Mouse (Mus musculus): ENCODE data around the gene Muc2. TPM values are rescaled to one million over a fixed set of nuclear protein-coding genes. Genes with fewer than 3 reads are reported as not detected.

Muc2 gene
- total and polyA plus RNA-seq, 3 experiments, result not detected

GRCm38 (mm10) chr7:141758291-141758690, 68.2 kb downstream of the Muc2 start:
- dilution Hi-C loops (cut with MboI; ENCODE audit: extremely low pct_ligation_motif_present, extremely low pct_unique_long_range_greater_than_20kb, low sequenced_read_pairs), result no loop called here
- Histone ChIP-seq H3K4me3 (replicated peaks in 1 of 3; ENCODE audit: low read depth in 2 of 3, low read length in 2 of 3, poor library complexity in 1 of 3) (no peak overlapping the region), H3K4me2 (ENCODE audit: insufficient read depth, low read depth, poor library complexity, severe bottlenecking) (no peak overlapping the region), H3K4me1 (ENCODE audit: control insufficient read depth in 1 of 2, insufficient read depth in 2 of 2) (peaks cover 0 to 1% of the 10 kb centered on the region in 2 experiments; a peak in 1 of 4 replicates), H3K79me2 (replicated peaks; ENCODE audit: control insufficient read depth, extremely low read depth, insufficient read depth, poor library complexity, severe bottlenecking) (no peaks in the 10 kb centered on the region), H3K9ac (ENCODE audit: insufficient read depth, low read depth) (no peak overlapping the region), H3K9me3 (replicated peaks; ENCODE audit: low read length) (peaks cover 5% of the 10 kb centered on the region), H3K36me3 (replicated peaks in 1 of 2; ENCODE audit: control insufficient read depth in 1 of 2, insufficient read depth in 1 of 2, low read length in 1 of 2) (no peaks in the 10 kb centered on the region), H3K27ac (ENCODE audit: insufficient read depth, low read depth) (no peak overlapping the region), H3K27me3 (replicated peaks) (peaks cover 90% of the 10 kb centered on the region)
- TF ChIP-seq SIN3A (IDR thresholded peaks at IDR 0.05; ENCODE audit: low read length) (no peak), NRF1 (IDR thresholded peaks at IDR 0.05; ENCODE audit: low read depth, low read length) (no peak)
- in situ Hi-C loops (cut with MboI; ENCODE audit: low pct_ligation_motif_present, low pct_unique_long_range_greater_than_20kb, low sequenced_read_pairs), result loop anchor here (25.0 kb wide), 1 partner anchor 154 kb away; the partner anchor contains the start of gene Tollip
- DNase-seq (ENCODE audit: extremely low read depth), result no peak

GRCm38 (mm10) chr7:141770521-141770920, 80.4 kb downstream of the Muc2 start:
- in situ Hi-C loops (cut with MboI; ENCODE audit: low pct_ligation_motif_present, low pct_unique_long_range_greater_than_20kb, low sequenced_read_pairs) (loop anchor here (25.0 kb wide), 1 partner anchor 142 kb away; the partner anchor contains the start of gene Tollip), dilution Hi-C loops (cut with MboI; ENCODE audit: extremely low pct_ligation_motif_present, extremely low pct_unique_long_range_greater_than_20kb, low sequenced_read_pairs) (no loop called here)
- H3K79me2 ChIP-seq (replicated peaks; ENCODE audit: control insufficient read depth, extremely low read depth, insufficient read depth, poor library complexity, severe bottlenecking), result no peaks in the 10 kb centered on the region
- peaks cover 81% of the 10 kb centered on the region for H3K27me3 ChIP-seq (replicated peaks)
- H3K9me3 ChIP-seq (replicated peaks; ENCODE audit: low read length), result no peaks in the 10 kb centered on the region
- no peak overlapping the region for H3K9ac ChIP-seq (ENCODE audit: insufficient read depth, low read depth)
- no peak overlapping the region for H3K27ac ChIP-seq (ENCODE audit: insufficient read depth, low read depth)
- TF ChIP-seq RAD21 (IDR thresholded peaks at IDR 0.05; ENCODE audit: low read depth, low read length) (no peak), ZNF384 (IDR thresholded peaks at IDR 0.05; ENCODE audit: low read depth, low read length) (no peak), PAX5 (IDR thresholded peaks at IDR 0.05; ENCODE audit: low read length) (no peak), CTCF (conservative IDR thresholded peaks at IDR 0.05 in 1 of 2, IDR thresholded peaks at IDR 0.05 in 1 of 2; ENCODE audit: low read depth in 2 of 2, low read length in 2 of 2) (no peak), NRF1 (IDR thresholded peaks at IDR 0.05; ENCODE audit: low read depth, low read length) (no peak), RCOR1 (conservative IDR thresholded peaks at IDR 0.05; ENCODE audit: low read depth, low read length) (no peak), E2F4 (IDR thresholded peaks at IDR 0.05; ENCODE audit: insufficient replicate concordance, low read depth, low read length) (no peak), IRF4 (IDR thresholded peaks at IDR 0.05; ENCODE audit: low read depth, low read length) (no peak), JUN (IDR thresholded peaks at IDR 0.05; ENCODE audit: insufficient read depth, low read depth, low read length) (no peak), NELFE (IDR thresholded peaks at IDR 0.05; ENCODE audit: low read depth, low read length) (no peak), CHD1 (IDR thresholded peaks at IDR 0.05; ENCODE audit: low read depth, low read length) (no peak), MEF2A (IDR thresholded peaks at IDR 0.05; ENCODE audit: borderline replicate concordance, low read depth, low read length) (no peak), UBTF (IDR thresholded peaks at IDR 0.05; ENCODE audit: low read depth, low read length) (no peak), TBP (conservative IDR thresholded peaks at IDR 0.05; ENCODE audit: low read depth, low read length) (no peak), USF2 (conservative IDR thresholded peaks at IDR 0.05; ENCODE audit: low read depth, low read length) (no peak), KAT2A (IDR thresholded peaks at IDR 0.05; ENCODE audit: insufficient replicate concordance, low read length) (no peak)
- H3K4me2 ChIP-seq (ENCODE audit: insufficient read depth, low read depth, poor library complexity, severe bottlenecking), result no peak overlapping the region
- no peak overlapping the region for H3K4me3 ChIP-seq (replicated peaks in 1 of 3; ENCODE audit: low read depth in 2 of 3, low read length in 2 of 3, poor library complexity in 1 of 3)
- H3K4me1 ChIP-seq (ENCODE audit: control insufficient read depth in 1 of 2, insufficient read depth in 2 of 2), result peaks cover 0 to 10% of the 10 kb centered on the region in 2 experiments; a peak in 3 of 4 replicates
- H3K36me3 ChIP-seq (replicated peaks in 1 of 2; ENCODE audit: control insufficient read depth in 1 of 2, insufficient read depth in 1 of 2, low read length in 1 of 2), result no peaks in the 10 kb centered on the region
- DNase-seq (ENCODE audit: extremely low read depth), result no peak
